Comparison of ENCODE assay signal across 12 mouse cellular contexts in genomic region chr5:31136730-31137424, GRCm38 (mm10). TPM values are rescaled to one million over a fixed set of nuclear protein-coding genes. Genes with fewer than 3 reads are reported as not detected.
DNase-seq lines count a peak whose midpoint lies in the region; ATAC-seq and TF ChIP-seq lines count a peak whose summit lies in the region.
"Had no signal": no experiment of that assay in that cellular context is flagged by ENCODE, and none has a peak within 500 bp of the region (broad histone marks: within the 10 kb centered on the region; RNA-seq: fewer than 3 reads in every experiment).

No protein-coding gene starts in this region.

- under 1% methylated on average over 33 of the region's 33 CpGs for WGBS in kidney, embryonic 15.5 days
- 1% methylated on average over 33 of the region's 33 CpGs for WGBS in hindbrain, embryonic 12.5 days
- WGBS in midbrain, postnatal 0 days, result under 1% methylated on average over 33 of the region's 33 CpGs

- no peak overlapping the region for H3K27ac ChIP-seq in kidney, embryonic 15.5 days
- no peak overlapping the region for H3K27ac ChIP-seq in hindbrain, embryonic 12.5 days
- no peak overlapping the region for H3K27ac ChIP-seq in midbrain, postnatal 0 days (ENCODE audit: low read depth, low read length)
- H3K27ac ChIP-seq: lung, embryonic 15.5 days had no signal

- DNase-seq in kidney, postnatal 10 days, result no peak
- peak; percentile 10 for DNase-seq in embryo, embryonic 11 days
- DNase-seq in midbrain, postnatal 0 days (ENCODE audit: low spot score), result no peak
- no peak for DNase-seq in adrenal gland, adult (ENCODE audit: inconsistent age in 2 of 2, low spot score in 1 of 2)
- no peak for DNase-seq in cerebellum, postnatal 14 days
- no peak for DNase-seq in lung, adult 18-20 months

- H3K4me1 ChIP-seq in kidney, embryonic 15.5 days, result peaks cover 24% of the 10 kb centered on the region
- peaks cover 25% of the 10 kb centered on the region for H3K4me1 ChIP-seq in hindbrain, embryonic 12.5 days
- peaks cover 12% of the 10 kb centered on the region; the same call in 1 of the 2 replicates for H3K4me1 ChIP-seq in midbrain, postnatal 0 days (ENCODE audit: insufficient read depth, low read length)

- H3K27me3 ChIP-seq in kidney, embryonic 15.5 days, result peaks cover 65% of the 10 kb centered on the region
- H3K27me3 ChIP-seq in hindbrain, embryonic 12.5 days, result peaks cover 66% of the 10 kb centered on the region
- H3K27me3 ChIP-seq in midbrain, postnatal 0 days (ENCODE audit: insufficient read depth, low read length), result peaks cover 44% of the 10 kb centered on the region

- no peak overlapping the region for H3K9ac ChIP-seq in kidney, embryonic 15.5 days
- no peak overlapping the region for H3K9ac ChIP-seq in hindbrain, embryonic 12.5 days
- H3K9ac ChIP-seq in midbrain, postnatal 0 days (replicated peaks; ENCODE audit: low read length, poor library complexity, severe bottlenecking), result no peak overlapping the region
- H3K9ac ChIP-seq: lung, embryonic 15.5 days had no signal

- no peaks in the 10 kb centered on the region for H3K9me3 ChIP-seq in kidney, embryonic 15.5 days (replicated peaks)
- no peaks in the 10 kb centered on the region for H3K9me3 ChIP-seq in hindbrain, embryonic 12.5 days (replicated peaks)
- no peaks in the 10 kb centered on the region for H3K9me3 ChIP-seq in midbrain, postnatal 0 days (ENCODE audit: low read length)
- H3K9me3 ChIP-seq: lung, embryonic 15.5 days had no signal

- H3K36me3 ChIP-seq in kidney, embryonic 15.5 days, result peaks cover 9% of the 10 kb centered on the region
- peaks cover 9% of the 10 kb centered on the region; the same call in 1 of the 2 replicates for H3K36me3 ChIP-seq in hindbrain, embryonic 12.5 days
- H3K36me3 ChIP-seq in midbrain, postnatal 0 days (ENCODE audit: insufficient read depth, low read length), result 0 out of 2 replicates have a peak, but pooled peaks cover 2% of the 10 kb centered on the region

- peak overlapping the region; percentile 57 for H3K4me2 ChIP-seq in kidney, embryonic 15.5 days
- peak overlapping the region; percentile 49 for H3K4me2 ChIP-seq in hindbrain, embryonic 12.5 days (replicated peaks)
- peak overlapping the region; percentile 64 for H3K4me2 ChIP-seq in midbrain, postnatal 0 days (ENCODE audit: low read depth, low read length, poor library complexity, severe bottlenecking)

- TF ChIP-seq CTCF in midbrain, postnatal 0 days (IDR thresholded peaks at IDR 0.05), result no peak

- no peak for ATAC-seq in kidney, embryonic 15.5 days (replicated peaks; ENCODE audit: low FRiP score)
- no peak for ATAC-seq in hindbrain, embryonic 12.5 days (ENCODE audit: low FRiP score)
- ATAC-seq in midbrain, postnatal 0 days (ENCODE audit: low FRiP score), result 0 out of 2 replicates have a peak, but pooled peaks have one; percentile 17

- peak overlapping the region; percentile 33; the same call in 1 of the 2 replicates for H3K4me3 ChIP-seq in kidney, embryonic 15.5 days (replicated peaks)
- H3K4me3 ChIP-seq in hindbrain, embryonic 12.5 days, result peak overlapping the region; percentile 25
- H3K4me3 ChIP-seq in midbrain, postnatal 0 days (ENCODE audit: low read depth, low read length), result peak overlapping the region; percentile 36
- H3K4me3 ChIP-seq: lung, embryonic 15.5 days had no signal

RNA-seq across cellular contexts. Expression of gene Ucn, which starts 1.8 kb away (rescaled TPM):
- not detected in 2 replicates for polyA plus RNA-seq in kidney, embryonic 15.5 days (2015; fragmentation: Nextera tagmentation; extraction: Ambion mirVana)
- polyA plus RNA-seq in hindbrain, embryonic 12.5 days (2016; fragmentation: Nextera tagmentation; extraction: Ambion mirVana), result not detected in 2 replicates
- not detected in 2 replicates for total RNA-seq in midbrain, postnatal 0 days (2014; rRNA removed)
- not detected in 2 replicates for polyA plus RNA-seq in midbrain, postnatal 0 days (2015; fragmentation: Nextera tagmentation; extraction: Ambion mirVana)
- total RNA-seq: layer of hippocampus, postnatal 10 days had no signal
- polyA plus RNA-seq: heart, embryonic 16.5 days; lung, embryonic 15.5 days; stomach, embryonic 16.5 days had no signal

RNA-seq across cellular contexts. Expression of gene Mpv17, which starts 17.2 kb away (rescaled TPM):
- 62.6 and 76.8 TPM in 2 replicates for polyA plus RNA-seq in kidney, embryonic 15.5 days (2015; fragmentation: Nextera tagmentation; extraction: Ambion mirVana)
- 50.1 and 54.4 TPM in 2 replicates for polyA plus RNA-seq in hindbrain, embryonic 12.5 days (2016; fragmentation: Nextera tagmentation; extraction: Ambion mirVana)
- 42.5 and 65.5 TPM in 2 replicates for total RNA-seq in midbrain, postnatal 0 days (2014; rRNA removed)
- polyA plus RNA-seq in midbrain, postnatal 0 days (2015; fragmentation: Nextera tagmentation; extraction: Ambion mirVana), result 38.8 and 41.8 TPM in 2 replicates

RNA-seq across cellular contexts. Expression of gene Trim54, which starts 20.4 kb away (rescaled TPM):
- polyA plus RNA-seq in kidney, embryonic 15.5 days (2015; fragmentation: Nextera tagmentation; extraction: Ambion mirVana), result 1.2 and 1.6 TPM in 2 replicates
- polyA plus RNA-seq in hindbrain, embryonic 12.5 days (2016; fragmentation: Nextera tagmentation; extraction: Ambion mirVana), result 0.40 and 0.86 TPM in 2 replicates
- 0.33 TPM in 1 of 2 replicates, not detected in the other for total RNA-seq in midbrain, postnatal 0 days (2014; rRNA removed)
- not detected in 2 replicates for polyA plus RNA-seq in midbrain, postnatal 0 days (2015; fragmentation: Nextera tagmentation; extraction: Ambion mirVana)
- total RNA-seq: layer of hippocampus, postnatal 10 days had no signal

RNA-seq across cellular contexts. Expression of gene Slc30a3, which starts 28.8 kb away (rescaled TPM):
- polyA plus RNA-seq in kidney, embryonic 15.5 days (2015; fragmentation: Nextera tagmentation; extraction: Ambion mirVana), result 2.8 and 3.1 TPM in 2 replicates
- 15.7 and 16.2 TPM in 2 replicates for polyA plus RNA-seq in hindbrain, embryonic 12.5 days (2016; fragmentation: Nextera tagmentation; extraction: Ambion mirVana)
- total RNA-seq in midbrain, postnatal 0 days (2014; rRNA removed), result 19.3 and 24.1 TPM in 2 replicates
- polyA plus RNA-seq in midbrain, postnatal 0 days (2015; fragmentation: Nextera tagmentation; extraction: Ambion mirVana), result 14.0 and 20.6 TPM in 2 replicates

RNA-seq across cellular contexts. Expression of gene Dnajc5g, which starts 30.8 kb away (rescaled TPM):
- polyA plus RNA-seq in kidney, embryonic 15.5 days (2015; fragmentation: Nextera tagmentation; extraction: Ambion mirVana), result not detected in 2 replicates
- not detected in 2 replicates for polyA plus RNA-seq in hindbrain, embryonic 12.5 days (2016; fragmentation: Nextera tagmentation; extraction: Ambion mirVana)
- total RNA-seq in midbrain, postnatal 0 days (2014; rRNA removed), result not detected in 2 replicates
- polyA plus RNA-seq in midbrain, postnatal 0 days (2015; fragmentation: Nextera tagmentation; extraction: Ambion mirVana), result not detected in 2 replicates
- total RNA-seq: layer of hippocampus, postnatal 10 days had no signal
- polyA plus RNA-seq: heart, embryonic 16.5 days; lung, embryonic 15.5 days; stomach, embryonic 16.5 days had no signal
